Mouse (Mus musculus): Measurements from ENCODE around the gene Zfp663.

Gene Zfp663

DNA sequence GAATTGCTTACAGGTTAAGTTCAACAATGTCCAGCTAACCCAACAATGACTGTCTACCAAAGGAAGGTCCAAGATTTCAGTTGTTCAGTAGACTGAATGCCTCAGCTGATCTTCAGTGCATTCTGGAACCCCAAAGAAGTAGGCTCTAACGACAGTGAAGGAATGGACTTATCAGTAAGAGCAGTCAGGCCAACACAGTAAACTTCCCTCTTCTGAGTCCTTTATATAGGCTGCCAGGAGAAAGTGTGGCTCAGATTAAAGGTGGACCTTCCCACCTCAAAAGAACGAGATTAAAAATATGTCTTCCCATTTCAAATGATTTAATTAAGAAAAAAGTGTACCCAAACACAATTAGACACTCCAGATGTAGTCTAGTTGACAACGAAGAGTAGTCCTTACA, 1.8 kb upstream of the Zfp663 start:
- DNase-seq (ENCODE audit: low read depth), result no peak

DNA sequence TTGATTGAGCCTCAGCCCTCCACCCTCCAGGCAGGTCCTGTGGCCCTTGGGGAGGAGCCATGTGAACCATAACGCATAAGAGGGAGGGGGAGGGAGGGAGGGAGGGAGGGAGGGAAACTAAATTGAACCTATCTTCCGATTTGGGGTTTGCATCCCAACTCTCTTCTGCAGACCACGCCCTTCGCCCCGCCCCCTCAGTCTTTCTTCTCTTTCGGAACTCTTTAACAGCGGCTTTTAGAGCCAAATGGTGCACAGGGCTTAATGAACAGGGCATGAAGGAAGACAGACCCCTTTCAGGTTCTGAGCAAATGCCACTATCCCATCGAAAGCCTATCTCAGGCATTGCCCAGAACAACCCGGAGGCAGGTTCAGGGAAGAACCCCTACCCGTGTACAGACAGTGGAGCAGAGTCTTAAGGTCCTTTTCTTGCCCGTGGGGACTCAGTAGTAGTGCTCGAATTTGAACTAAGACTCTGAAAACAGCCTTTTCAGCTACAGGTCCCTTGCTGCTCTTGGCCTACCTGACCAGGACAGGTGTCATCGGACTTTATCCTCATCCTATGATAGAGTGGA, 575 bp downstream of the Zfp663 start:
- no peak for DNase-seq (ENCODE audit: low read depth)

DNA sequence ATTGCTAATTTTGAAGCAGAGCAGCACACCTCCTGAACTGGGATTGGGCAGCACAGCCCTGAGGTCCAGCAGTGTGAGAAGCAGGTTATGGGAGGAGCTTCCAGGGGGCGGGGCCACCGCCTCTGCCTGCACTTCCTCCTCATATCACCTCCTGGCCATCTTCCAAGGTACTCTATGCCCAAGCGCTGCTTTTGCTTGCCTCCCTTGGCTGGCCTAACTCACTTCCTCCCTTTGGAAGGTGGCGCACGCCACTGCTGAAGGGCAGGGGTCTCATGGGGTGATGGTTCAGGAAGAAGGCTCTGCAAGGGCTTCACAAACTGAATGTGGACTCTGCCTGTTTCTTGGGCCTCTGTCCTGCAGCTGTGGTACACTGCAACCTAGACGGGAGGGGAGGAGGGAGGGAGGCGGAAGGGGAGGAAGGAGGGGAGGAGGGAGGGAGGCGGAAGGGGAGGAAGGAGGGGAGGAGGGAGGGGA, 1.4 kb downstream of the Zfp663 start:
- peak; percentile 62 for DNase-seq (ENCODE audit: low read depth)

DNA sequence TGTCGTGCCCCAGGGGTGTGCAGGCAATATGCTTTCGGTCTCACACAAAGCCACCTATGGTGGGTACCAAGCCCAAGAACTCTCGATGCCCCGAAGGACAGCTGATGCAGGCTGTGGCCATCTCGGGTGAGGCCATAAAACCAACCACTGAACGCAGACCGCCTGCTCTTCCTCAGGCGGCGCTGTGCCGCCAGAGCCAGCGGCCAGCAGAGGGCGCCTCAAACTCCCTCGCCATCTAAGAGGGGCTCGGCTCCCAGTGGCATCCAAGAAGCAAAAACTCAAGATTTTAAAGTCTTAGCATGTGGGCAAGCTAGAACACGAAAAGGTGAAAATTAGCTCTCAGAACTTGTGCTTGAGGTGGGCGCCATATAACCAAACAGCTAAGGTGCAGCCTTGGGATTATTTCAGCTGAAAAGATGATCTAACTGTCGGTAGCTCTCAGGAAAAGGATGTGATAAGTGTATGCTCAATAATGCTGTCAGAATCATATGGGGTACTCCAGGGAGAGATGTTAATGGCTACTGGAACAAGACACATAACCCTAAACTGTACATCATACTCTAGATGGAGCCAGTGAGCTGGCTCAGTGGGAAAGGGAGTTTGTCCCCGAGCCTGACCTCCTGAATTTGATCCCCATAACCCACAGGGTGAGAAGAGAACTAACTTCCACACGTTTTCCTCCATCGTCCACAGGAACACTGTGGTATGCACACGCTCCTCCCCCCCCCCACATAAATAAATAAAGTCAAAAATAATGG, 4.0 kb downstream of the Zfp663 start:
- DNase-seq (ENCODE audit: low read depth), result peak; percentile 56

DNA sequence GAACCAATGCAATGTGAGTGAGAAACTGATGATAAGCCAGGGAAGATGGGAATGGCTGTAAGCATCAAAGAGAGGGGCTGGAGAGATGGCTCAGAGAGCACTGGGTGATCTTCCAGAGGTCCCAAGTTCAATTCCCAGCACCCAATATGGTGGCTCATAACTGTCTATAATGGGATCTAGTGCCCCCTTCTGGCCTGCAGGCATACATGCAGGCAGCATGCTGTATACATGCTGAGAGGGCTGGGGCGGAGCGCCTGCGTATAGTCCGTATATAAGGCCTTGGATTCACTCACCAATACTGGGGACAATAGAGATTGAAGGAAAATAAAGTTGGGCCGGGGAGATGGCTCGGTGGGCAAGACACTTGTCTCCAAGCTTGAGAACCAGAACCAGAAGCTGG, 5.2 kb downstream of the Zfp663 start:
- DNase-seq (ENCODE audit: low read depth), result no peak

DNA sequence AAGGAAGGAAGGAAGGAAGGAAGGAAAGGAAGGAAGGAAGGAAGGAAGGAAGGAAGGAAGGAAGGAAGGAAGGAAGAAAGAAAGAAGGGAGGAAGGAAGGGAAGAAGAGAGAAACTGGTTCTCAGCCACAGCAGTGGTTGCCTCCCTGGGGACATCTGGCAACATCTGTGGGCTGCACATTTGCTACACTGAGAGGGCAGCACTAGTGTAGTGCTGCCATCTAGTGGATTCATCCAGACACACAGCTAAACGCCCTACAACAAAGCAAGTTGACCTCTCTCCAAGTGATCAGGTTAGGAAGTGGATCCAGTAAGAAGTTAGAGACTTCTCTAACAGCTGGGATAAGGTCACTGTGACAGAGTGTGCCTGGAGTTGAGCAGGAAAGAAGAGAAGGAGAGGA, 7.7 kb downstream of the Zfp663 start:
- DNase-seq (ENCODE audit: low read depth), result peak; percentile 92

DNA sequence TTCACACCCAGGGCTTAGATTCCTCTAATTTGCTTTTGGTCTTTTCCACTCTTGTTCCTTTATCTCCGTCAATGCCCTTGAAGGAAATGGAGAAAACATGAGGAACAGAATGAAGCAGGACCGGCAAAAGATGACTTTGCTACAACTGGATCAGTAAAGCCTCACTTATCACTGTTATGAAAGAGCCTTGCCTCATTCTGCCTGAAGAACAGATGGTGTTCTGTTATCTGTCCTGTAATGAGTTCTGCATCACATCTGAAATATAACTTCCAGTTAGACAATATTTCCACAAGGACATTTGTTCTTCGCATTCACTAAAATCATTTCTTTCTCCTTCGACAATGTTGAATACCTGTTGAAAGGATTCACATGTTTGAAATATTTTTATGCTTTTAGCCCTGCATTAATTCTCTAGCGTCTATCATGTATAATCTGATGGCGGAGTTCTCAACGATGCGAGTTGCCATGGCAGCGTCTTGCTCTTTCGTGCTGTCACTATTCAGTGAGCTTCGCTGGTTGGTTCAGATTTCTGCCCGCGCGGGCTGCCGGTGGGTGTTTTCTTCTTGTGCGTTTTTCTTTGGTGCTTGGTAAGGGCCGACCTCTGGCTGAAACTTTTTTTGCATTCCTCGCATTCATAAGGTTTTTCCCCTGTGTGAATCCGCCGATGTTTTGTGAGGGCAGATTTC, 16.6 kb downstream of the Zfp663 start:
- no peak for DNase-seq (ENCODE audit: low read depth)

DNA sequence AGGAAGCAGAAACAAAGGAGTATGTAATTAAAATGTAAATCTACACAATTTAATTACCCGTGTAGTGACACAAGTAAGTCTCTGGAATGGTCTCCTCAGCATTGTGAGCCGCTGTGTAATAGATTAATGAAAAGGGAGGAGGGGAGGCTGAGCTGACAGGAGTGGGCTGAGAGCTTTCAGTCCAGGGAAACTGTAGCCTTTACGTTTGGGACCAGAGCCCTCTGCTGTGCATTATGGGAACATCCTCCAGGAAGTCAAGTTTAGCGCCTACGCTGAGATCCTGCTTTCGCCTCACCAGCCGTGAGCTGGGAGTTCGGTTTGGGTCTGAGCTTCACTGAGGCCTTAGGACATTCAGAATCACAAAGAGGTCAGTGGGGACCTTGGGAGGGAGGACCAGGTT, 19.1 kb downstream of the Zfp663 start:
- DNase-seq (ENCODE audit: low read depth), result no peak

DNA sequence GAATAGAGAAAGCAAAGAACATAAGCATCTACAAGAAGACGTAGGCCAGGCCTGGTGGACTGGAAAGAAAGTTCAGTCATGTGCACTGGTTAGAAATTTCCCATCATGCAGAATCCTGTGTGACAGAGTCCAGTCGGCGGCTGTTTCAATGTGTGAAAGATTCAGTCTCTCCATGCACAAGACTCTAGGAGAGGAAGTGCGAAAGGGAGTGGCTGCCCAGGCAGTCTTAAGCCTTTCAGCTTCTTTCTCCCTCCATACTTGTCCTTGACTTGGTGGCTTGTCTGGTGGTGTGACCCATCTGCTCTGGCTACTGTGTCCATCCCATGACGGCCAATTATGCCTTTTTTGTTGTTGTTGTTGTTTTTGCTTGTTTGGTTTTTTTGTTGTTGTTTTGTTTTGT, 22.3 kb downstream of the Zfp663 start:
- no peak for DNase-seq (ENCODE audit: low read depth)

DNA sequence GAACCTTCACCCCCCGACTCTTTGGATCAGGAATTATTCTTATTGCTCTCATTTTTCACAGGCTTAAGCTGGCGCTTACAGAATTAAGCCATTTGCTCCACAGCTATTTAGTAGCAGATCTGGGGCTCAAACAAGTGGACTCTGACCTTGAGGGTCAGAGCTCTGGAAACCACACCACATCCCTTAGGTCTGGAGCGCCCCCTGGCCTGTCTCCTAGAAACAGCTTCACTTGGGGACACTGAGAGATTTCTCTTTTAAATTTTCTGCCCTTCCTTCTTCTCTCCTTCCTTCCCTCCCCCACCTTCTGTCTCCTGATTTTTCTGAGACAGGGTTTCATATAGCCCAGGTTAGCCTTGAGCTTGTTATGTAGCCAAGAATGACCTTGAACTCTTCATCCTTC, 31.3 kb downstream of the Zfp663 start:
- peak; percentile 55 for DNase-seq (ENCODE audit: low read depth)

DNA sequence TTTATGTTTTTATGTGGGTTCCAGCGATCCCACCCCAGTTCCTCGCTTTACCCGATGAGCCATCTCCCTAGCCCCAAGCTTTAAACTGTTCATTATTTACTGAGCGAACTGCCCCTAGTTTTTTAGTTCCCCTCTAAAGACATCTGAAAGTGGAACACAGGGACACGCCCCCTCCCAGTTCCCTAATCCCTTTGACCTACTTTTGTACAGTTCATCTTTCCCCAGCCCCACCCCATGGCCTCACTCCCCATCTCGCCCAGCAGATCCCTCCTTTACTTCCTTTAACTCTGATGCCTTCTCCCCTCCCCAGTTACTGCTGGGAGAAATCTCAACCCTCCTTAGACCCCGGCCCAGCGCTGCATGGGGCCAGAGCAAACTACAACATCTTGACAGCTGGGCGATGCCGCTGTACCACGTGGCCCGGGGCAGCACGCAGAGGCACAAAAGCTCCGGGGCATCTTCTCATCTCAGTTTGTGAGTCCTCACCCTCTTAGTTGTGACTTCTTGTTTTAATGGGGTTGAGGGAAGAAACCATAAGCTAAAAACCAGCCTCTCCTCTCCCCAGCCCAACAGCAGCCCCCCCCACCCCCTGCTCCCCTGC, 35.8 kb downstream of the Zfp663 start:
- DNase-seq (ENCODE audit: low read depth), result no peak

DNA sequence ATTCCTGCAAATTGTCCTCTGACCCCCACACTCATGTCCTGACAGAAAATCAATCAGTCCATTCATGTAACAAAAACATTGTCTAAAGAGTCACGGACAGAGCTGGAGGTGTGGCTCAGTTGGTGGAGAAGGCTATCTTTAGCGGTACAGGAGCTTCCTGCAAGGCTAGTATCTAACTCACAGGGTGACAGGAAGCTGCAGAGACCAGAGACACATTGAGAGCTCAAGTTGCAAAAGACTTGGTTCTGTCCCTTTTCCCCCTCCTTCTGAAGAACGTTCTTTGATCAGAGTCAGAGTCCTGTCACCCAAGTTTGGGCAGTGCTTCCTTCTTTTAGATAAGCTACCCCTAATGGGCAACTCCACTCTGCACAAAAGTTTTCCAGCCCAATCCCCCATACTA, 38.8 kb downstream of the Zfp663 start:
- no peak for DNase-seq (ENCODE audit: low read depth)

DNA sequence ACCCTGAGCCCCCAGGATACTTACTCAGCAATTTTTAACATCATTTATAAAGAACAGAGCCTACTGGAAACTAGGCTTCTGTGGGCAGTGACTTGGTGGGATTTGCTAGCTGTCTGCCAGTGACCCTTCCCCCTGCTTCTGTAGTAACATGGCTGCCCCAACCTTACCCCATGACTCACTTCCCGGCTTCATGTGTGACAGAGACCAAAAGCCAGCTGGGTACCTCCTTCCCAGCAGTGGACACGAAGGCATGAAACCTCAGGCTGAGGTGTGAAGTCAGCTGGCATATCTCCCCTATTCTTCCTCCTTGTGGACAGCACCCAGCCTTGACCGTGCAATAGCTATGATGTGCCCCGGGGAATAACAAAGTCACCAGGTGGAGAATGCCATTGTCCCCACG, 39.8 kb downstream of the Zfp663 start:
- no peak for DNase-seq (ENCODE audit: low read depth)

DNA sequence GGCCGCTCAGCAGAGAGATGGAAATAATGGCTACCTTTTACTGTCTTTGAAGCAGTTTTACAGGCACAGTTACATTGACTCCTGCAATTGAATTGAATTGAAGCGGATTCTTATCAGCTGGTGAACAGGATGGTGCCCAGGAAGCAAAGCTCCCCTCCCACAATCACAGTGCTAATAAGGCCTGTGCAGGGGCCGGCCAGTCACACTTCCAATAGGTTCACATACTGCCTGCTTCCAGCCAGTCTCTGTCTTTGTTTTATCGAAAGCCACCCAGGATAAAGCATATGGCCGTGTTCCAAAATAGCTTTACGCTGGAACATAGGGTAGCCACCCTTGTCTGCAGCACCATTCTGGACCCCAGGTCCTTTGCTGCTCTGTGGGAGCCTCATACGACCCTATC, 41.1 kb downstream of the Zfp663 start:
- no peak for DNase-seq (ENCODE audit: low read depth)

DNA sequence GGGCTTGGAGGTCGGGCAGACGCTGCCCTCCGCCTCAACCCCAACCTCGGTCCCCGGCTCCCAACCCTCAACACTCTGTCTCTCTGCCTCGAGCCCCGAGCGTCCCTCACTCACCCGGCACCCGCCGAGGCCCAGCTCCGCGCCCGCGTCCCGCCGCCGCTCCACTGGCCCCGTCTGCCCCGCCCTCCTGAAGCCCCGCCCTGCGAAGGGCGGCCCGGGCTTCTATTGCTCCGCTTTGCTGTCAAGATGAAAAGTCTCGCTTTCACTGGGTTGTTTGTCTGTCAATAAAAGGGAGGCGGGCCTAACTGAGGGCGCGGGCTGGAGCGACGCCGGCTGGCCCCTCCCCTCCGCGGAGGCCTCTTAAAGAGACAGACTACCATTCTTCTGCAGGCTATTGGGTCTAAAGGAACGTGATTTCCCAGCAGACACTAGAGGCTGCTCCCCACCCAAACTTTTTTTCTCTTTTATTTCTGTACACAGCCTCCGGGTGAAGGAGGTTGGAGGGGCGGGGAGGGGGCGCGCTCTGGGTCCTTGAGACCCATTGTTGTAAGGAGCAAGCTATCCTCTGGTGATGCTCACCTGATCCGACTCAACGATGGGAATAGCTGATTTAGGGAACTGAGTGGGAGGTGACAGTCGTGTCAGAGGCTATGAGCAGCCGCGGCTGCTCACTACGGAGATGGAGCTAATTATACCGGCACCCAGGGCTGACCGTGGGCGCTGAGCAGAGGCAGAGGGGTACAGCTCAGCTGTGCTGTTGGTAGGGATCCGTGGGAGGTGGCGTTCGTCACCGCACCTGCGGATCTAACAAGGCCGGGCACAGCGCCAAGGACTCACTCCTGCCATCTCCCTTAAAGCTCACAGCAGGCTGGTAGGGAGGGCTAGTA, 42.0 kb downstream of the Zfp663 start, which contains the start of gene Elmo2:
TSS of gene Elmo2 (minus strand) at position 176 of the 887 bp plus-strand sequence.
- DNase-seq (ENCODE audit: low read depth), result peak; percentile 98

DNA sequence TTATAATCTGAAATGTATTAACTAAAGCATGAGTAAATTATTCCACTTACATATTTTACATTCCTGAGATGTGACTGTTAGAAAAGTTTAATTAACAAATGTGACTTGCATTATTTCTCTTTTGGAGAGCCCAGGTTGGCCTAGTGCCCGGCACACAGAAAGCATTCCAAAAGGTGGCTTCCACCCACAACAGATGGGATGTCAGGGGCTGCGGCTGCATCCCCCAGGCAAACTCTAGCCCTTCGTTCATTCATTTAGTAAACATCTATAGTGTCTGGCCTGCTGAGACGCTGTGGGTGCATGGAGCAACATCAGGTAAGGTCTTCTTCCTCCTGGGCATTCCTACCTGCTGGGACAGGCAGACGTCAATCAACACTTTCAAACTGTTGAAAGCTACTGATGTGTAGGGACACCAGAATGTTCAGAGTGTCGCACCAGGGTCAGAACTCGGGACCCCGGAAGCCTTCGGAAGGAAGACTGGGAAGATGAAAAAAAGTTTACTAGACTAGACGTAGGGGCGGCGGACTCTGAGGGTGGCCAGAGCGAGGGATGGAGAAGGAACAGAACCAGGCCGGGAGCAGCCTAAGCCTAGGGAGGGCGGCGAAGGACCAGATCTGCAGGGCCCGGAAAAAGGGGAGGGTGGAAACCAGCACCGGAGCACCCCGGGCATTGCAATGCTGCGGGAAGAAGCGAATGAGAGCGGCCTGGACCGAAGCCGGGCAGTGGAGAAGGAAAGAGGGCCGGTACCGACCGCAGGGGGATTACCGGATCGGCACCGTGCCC, 42.8 kb downstream of the Zfp663 start:
- peak; percentile 60 for DNase-seq (ENCODE audit: low read depth)

DNA sequence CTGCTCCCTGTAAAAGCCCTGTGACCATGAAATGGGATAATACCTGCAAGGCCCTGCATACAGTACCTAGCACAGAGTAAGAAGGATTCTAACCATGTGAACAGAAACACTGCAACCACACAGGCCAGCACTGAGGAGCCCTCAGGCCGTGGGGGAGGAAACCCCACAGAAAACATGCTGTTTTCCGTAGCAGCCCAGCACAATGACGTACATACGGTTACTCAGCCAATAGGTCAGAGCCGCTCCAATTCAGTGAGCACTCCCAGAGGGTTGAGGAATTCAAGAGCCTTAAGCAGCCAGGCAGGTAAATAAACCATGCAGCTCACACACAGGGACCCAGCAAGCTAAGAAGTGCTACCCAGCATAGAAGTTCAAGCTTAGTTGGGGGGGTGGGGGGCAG, 44.6 kb downstream of the Zfp663 start:
- no peak for DNase-seq (ENCODE audit: low read depth)

DNA sequence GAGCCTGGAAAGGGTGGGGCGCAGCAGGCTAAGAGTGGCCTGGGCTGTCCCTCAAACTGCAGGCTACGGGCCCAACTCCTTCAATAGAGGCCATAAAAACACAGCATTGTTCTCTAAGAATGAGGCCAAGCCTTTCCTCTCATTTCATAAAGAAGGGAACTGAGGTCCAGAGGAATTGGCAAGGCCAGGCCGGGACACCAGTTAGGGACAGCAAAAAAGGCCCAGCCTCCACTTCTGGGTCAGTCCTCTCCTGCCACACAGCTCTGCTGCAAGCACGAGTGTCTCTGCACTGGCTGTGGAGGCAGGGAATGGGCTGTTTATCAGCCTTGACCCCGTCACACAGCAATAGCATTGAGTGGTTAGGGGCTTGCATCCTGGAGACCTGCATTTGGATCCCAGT, 45.0 kb downstream of the Zfp663 start:
- no peak for DNase-seq (ENCODE audit: low read depth)

DNA sequence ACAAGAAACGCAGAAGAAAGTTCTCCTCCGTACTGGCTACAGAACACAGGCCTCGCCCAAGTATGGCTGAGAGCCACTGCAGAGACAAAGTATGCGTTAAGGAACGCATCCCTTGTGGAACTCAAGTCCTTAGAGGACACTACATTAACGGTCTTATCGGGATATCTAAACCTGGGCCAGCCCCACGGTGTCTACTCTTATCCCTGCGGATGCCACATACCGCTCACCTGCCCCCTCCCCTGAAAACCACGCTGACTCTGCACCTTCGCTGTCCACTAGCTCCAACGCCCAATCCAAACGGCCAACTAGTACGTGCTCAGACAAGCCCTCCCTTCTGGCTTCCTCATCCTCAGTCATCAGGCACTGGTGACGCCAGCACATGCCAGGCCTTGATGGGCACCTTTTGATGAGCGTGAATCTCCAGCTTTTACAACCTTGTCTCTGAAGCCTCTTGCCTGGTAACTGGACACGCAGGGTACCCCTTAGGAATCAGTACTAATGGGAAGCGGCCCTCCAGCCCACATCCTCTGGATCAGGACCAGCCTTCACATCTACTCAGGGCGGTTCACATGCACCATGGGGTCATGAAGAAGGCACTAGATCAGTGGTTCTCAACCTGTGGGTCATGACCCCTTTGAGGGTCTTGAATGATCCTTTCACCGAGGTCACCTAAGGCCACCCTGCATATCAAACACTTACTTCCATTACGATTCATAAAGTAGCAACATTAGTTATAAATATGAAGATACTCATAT, 46.4 kb downstream of the Zfp663 start:
- no peak for DNase-seq (ENCODE audit: low read depth)

DNA sequence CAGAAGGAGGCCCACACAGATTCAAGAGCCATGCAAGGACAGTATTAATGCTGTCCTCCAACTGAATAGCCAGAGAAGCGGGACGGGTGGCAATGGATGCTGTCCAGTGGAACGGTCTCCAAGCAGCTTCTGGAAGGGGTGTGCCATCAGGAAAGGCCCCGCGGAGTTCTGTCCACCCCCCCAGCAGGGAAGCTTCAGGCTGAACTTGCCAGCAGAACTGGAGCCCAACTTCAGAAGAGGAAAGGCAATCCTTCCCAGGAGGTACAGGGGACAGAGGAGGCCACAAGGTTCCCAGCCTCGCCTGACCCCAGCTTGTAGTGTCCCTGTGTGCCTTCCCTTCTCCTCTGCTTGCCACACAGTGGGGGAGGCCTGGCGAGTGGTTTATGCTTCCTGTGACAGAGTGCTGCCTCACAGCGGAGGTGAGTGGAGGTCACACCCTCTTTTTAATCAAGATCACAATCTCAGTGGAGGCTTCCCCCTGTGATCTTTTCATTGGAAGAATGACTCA, 47.1 kb downstream of the Zfp663 start:
- no peak for DNase-seq (ENCODE audit: low read depth)

All from NIH3T3 (cell line).